Comparison of ENCODE assay signal across 11 mouse cellular contexts in the genomic region with DNA sequence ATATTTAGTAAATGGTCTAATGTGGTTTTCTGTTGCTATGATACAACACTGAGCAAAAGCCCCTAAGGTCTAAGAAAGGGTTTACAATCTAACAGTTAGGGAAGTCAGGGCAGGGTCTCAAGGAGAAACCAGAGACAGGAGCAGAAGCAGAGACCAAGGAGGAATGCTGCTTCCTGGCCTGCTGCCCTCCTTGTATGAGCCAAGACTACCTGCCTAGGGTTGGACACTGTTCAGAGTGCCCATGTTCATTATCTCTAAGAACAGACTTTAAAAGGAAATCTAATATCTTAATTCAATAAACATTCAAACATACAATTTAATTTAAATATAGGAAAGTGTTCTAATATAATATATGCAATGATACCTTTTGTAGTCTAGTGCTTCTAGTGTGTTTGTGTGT.
"Had no signal": no experiment of that assay in that cellular context is flagged by ENCODE, and none has a peak within 500 bp of the region (broad histone marks: within the 10 kb centered on the region; RNA-seq: fewer than 3 reads in every experiment).

No protein-coding gene starts in this region.

- DNase-seq: liver; liver, embryonic 13.5 days; liver, postnatal 0 days; lung, adult 18-20 months; lung, adult 2 months; lung, embryonic 14.5 days; lung, postnatal 10 days; lung, postnatal 14 days; lung, postnatal 36 days; lung, postnatal 4 days; midbrain, embryonic 14.5 days had no signal
